Mouse (Mus musculus) Patski (cell line): ENCODE measurements around the gene Sgk1. TPM values are rescaled to one million over a fixed set of nuclear protein-coding genes. Genes with fewer than 3 reads are reported as not detected.
A peak's percentile ranks its signal among the peaks of the same experiment; 100 is the strongest.

Source experiments
- ATAC-seq: fragments of 100-300 bp; one replicate; pipeline ENCODE4 v1.8.0; 2021
- CTCF ChIA-PET: fragments of 350-600 bp; sonication (Branson Sonifier 250); formaldehyde crosslinking; loops from one replicate; lab custom pipeline; 2022; ENCODE audit warnings: inconsistent platforms; lab: Charles Lee
- POLR2A ChIA-PET: fragments of 350-600 bp; sonication (Branson Sonifier 250); formaldehyde crosslinking; loops from one replicate; lab custom pipeline; 2022; ENCODE audit warnings: antibody characterized with exemption, inconsistent platforms; lab: Charles Lee
- DNase-seq: peaks from one replicate; pipeline ENCODE4 v3.0.0-alpha.2; 2011; ENCODE audit warnings: low read depth, low spot score
- H3K27me3 ChIP-seq: fragments of 371-371 bp; one replicate; pipeline ENCODE4 v1.5.1; 2021
- CTCF ChIP-seq: fragments of 100-300 bp; IDR thresholded peaks from one replicate; pipeline ENCODE4 v1.5.1; 2021
- in situ Hi-C: fragments of 300-500 bp; cut with MboI; formaldehyde crosslinking; loops from 3 replicates; pipeline ENCODE4 v1.11.1; 2018; ENCODE audit warnings: low pct_unique_long_range_greater_than_20kb, mixed read lengths
- polyA plus RNA-seq: library from polyadenylated mRNA; unstranded; gene quantifications from one replicate; pipeline ENCODE4 v1.2.3, GENCODE M21; 2021

Sgk1 gene
- polyA plus RNA-seq, 1 experiment from 2014 or later, result 123 TPM

- DNase-seq (no peak), ATAC-seq (no peak)
- TF ChIP-seq CTCF, result no peak
- no peaks in the 10 kb centered on the region for H3K27me3 ChIP-seq
- ChIA-PET CTCF (interaction anchor here (0.9 to 2.1 kb wide), 4 partner anchors 10 to 526 kb away, joined by 3 to 6 read pairs (median 4); no protein-coding TSS in a partner anchor), POLR2A (interaction anchor here (1.5 kb wide), 1 partner anchor 418 kb away, joined by 3 read pairs; no protein-coding TSS in a partner anchor)
- in situ Hi-C loops, result no loop called here
Measured at GRCm38 (mm10) chr10:21991986-21992833, 110.2 kb downstream of the Sgk1 start.

GRCm38 (mm10) chr10:21992834-21993514 lies 111.0 kb downstream of the Sgk1 start:
- POLR2A ChIA-PET, result interaction anchor here (0.7 to 1.5 kb wide), 2 partner anchors 418 to 646 kb away, joined by 3 to 4 read pairs; no protein-coding TSS in a partner anchor
- no peak for DNase-seq
- no peaks in the 10 kb centered on the region for H3K27me3 ChIP-seq
- CTCF ChIA-PET, result interaction anchor here (0.9 to 2.1 kb wide), 2 partner anchors 11 to 69 kb away, joined by 3 to 4 read pairs; no protein-coding TSS in a partner anchor
- ATAC-seq, result no peak
- in situ Hi-C loops, result no loop called here
- TF ChIP-seq CTCF, result no peak

DNA sequence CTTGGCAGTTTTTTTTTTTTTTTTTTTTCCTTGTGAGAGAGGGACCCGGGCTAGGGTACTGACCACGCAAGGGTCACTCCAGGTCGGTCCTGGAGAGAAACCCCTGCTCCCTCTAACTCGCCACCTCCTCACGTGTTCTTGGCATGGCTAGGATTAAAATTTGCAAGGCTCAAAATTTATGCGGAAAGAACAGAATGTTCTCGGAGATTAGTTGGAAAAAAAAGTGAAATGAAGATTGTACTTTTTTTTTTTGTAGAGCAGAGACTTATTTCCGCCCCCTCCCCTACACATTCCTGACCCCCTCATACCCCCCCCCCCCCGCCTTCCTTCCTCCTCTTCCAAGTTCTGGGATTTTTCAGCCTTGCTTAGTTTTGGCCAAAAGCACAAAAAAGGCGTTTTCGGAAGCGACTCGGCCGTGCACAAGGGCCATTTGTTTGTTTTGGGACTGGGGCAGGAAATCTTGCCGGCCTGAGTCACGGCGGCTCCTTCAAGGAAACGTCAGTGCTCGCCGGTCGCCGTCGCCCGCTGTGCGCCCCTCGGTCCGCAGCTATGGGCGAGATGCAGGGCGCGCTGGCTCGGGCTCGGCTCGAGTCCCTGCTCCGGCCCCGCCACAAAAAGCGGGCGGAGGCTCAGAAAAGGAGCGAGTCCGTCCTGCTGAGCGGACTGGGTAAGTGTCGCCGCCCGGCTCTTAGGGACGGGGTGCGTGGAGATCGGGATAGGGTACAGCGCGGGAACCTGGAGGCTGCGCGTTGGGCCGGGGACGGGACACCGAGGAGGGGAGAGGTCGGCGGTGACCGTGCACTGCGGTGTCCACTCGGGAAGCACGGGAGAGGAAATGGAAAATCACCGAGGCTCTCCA lies 111.8 kb downstream of the Sgk1 start:
- H3K27me3 ChIP-seq, result no peaks in the 10 kb centered on the region
- DNase-seq (no peak), ATAC-seq (peak; percentile 36)
- ChIA-PET POLR2A (interaction anchor here (0.7 to 1.5 kb wide), 2 partner anchors 419 to 647 kb away, joined by 3 to 4 read pairs; no protein-coding TSS in a partner anchor), CTCF (interaction anchor here (2.1 kb wide), 1 partner anchor 12 kb away, joined by 4 read pairs; no protein-coding TSS in a partner anchor)
- no peak for TF ChIP-seq CTCF
- in situ Hi-C loops, result no loop called here

DNA sequence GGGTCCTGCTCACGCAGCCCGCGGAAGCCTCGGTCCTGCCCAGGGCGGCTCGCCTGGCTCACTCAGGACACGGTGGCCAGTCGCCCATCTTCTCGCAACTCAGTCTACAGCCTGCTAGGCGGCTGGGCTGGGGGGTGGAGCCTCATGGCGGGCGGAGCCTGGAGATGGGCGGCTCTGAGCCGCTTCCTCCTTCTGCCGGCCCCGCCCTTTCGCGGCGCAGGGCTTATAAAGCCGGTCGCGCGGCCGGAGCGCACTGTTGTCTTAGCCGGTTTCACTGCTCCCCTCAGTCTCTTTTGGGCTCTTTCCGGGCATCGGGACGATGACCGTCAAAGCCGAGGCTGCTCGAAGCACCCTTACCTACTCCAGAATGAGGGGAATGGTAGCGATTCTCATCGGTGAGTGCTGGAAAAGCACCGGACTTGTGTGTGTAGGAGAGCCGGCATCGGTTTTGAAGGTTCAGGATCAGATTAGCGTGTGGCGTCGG lies 112.5 kb downstream of the Sgk1 start:
- TF ChIP-seq CTCF, result no peak
- ATAC-seq (peak; percentile 92), DNase-seq (no peak)
- ChIA-PET CTCF (interaction anchor here (1.3 to 3.0 kb wide), 2 partner anchors 527 to 531 kb away, joined by 4 to 40 read pairs; no protein-coding TSS in a partner anchor), POLR2A (interaction anchor here (1.0 to 1.9 kb wide), 3 partner anchors 358 to 529 kb away, joined by 3 to 14 read pairs (median 4); no protein-coding TSS in a partner anchor)
- no peaks in the 10 kb centered on the region for H3K27me3 ChIP-seq
- in situ Hi-C loops, result no loop called here

- in situ Hi-C loops, result loop anchor here (5.0 kb wide), 2 partner anchors 203 to 383 kb away; no protein-coding TSS in a partner anchor
- CTCF ChIA-PET, result interaction anchor here (0.6 to 3.0 kb wide), 4 partner anchors 153 to 532 kb away, joined by 3 to 40 read pairs (median 4); no protein-coding TSS in a partner anchor
- DNase-seq (no peak), ATAC-seq (no peak)
- POLR2A ChIA-PET, result interaction anchor here (1.0 to 1.9 kb wide), 3 partner anchors 358 to 529 kb away, joined by 3 to 14 read pairs (median 4); no protein-coding TSS in a partner anchor
- no peak for TF ChIP-seq CTCF
- H3K27me3 ChIP-seq, result no peaks in the 10 kb centered on the region
Measured at GRCm38 (mm10) chr10:21995221-21995620, 113.2 kb downstream of the Sgk1 start.

- ChIA-PET CTCF (interaction anchor here (0.6 to 3.0 kb wide), 7 partner anchors 15 to 612 kb away, joined by 3 to 40 read pairs (median 4); no protein-coding TSS in a partner anchor), POLR2A (interaction anchor here (1.2 to 1.9 kb wide), 3 partner anchors 528 to 534 kb away, joined by 4 to 14 read pairs (median 4); no protein-coding TSS in a partner anchor)
- TF ChIP-seq CTCF, result no peak
- H3K27me3 ChIP-seq, result no peaks in the 10 kb centered on the region
- ATAC-seq (no peak), DNase-seq (no peak)
- in situ Hi-C loops, result loop anchor here (5.0 kb wide), 2 partner anchors 203 to 383 kb away; no protein-coding TSS in a partner anchor
Measured at GRCm38 (mm10) chr10:21995661-21996308, 113.8 kb downstream of the Sgk1 start.

- ChIA-PET CTCF (interaction anchor here (1.0 to 3.0 kb wide), 5 partner anchors 14 to 613 kb away, joined by 3 to 40 read pairs (median 5); no protein-coding TSS in a partner anchor), POLR2A (interaction anchor here (0.6 to 1.9 kb wide), 3 partner anchors 422 to 535 kb away, joined by 3 to 14 read pairs (median 4); no protein-coding TSS in a partner anchor)
- DNase-seq, result no peak
- H3K27me3 ChIP-seq, result no peaks in the 10 kb centered on the region
- no peak for TF ChIP-seq CTCF
- ATAC-seq, result no peak
- in situ Hi-C loops, result loop anchor here (5.0 kb wide), 2 partner anchors 205 to 385 kb away; no protein-coding TSS in a partner anchor
Measured at GRCm38 (mm10) chr10:21996660-21997447, 114.9 kb downstream of the Sgk1 start.
